Mouse (Mus musculus): ENCODE measurements at regions not wholly inside any gene's neighbourhood (a gene's known extent, or its start where the extent isn't known, plus 50 kb on each side); places are given as distances from the start of the nearest gene placed in this dataset.

- H3K9me3 ChIP-seq (ENCODE audit: low read length), result no peaks in the 10 kb centered on the region
- no peaks in the 10 kb centered on the region for H3K36me3 ChIP-seq (ENCODE audit: insufficient read depth, low read length)
- DNase-seq (ENCODE audit: low spot score) (no peak), ATAC-seq (no peak)
- H3K9ac ChIP-seq (replicated peaks; ENCODE audit: low read depth), result no peak overlapping the region
- 56% methylated on average over 2 of the region's 2 CpGs for WGBS
- H3K4me2 ChIP-seq (replicated peaks; ENCODE audit: low read depth, low read length), result no peak overlapping the region
- H3K4me3 ChIP-seq (ENCODE audit: low read depth, low read length), result no peak overlapping the region
- H3K27ac ChIP-seq (ENCODE audit: low read length), result no peak overlapping the region
- no peaks in the 10 kb centered on the region for H3K4me1 ChIP-seq (ENCODE audit: insufficient read depth, low read depth, low read length)
- no peaks in the 10 kb centered on the region for H3K27me3 ChIP-seq (replicated peaks; ENCODE audit: insufficient read depth, low read length)
- TF ChIP-seq EP300 (IDR thresholded peaks at IDR 0.05) (no peak), CTCF (IDR thresholded peaks at IDR 0.05) (no peak)
These were observed 2121.0 kb downstream of the Gm37988 start for GRCm38 (mm10) chr1:6928658-6929057.

GRCm38 (mm10) chr1:6931876-6932275 is 2124.2 kb downstream of the Gm37988 start:
- Histone ChIP-seq H3K27ac (ENCODE audit: low read length) (no peak overlapping the region), H3K27me3 (replicated peaks; ENCODE audit: insufficient read depth, low read length) (no peaks in the 10 kb centered on the region), H3K9ac (replicated peaks; ENCODE audit: low read depth) (no peak overlapping the region), H3K9me3 (ENCODE audit: low read length) (no peaks in the 10 kb centered on the region), H3K4me2 (replicated peaks; ENCODE audit: low read depth, low read length) (no peak overlapping the region), H3K4me1 (ENCODE audit: insufficient read depth, low read depth, low read length) (no peaks in the 10 kb centered on the region), H3K4me3 (ENCODE audit: low read depth, low read length) (no peak overlapping the region), H3K36me3 (ENCODE audit: insufficient read depth, low read length) (no peaks in the 10 kb centered on the region)
- DNase-seq (ENCODE audit: low spot score) (no peak), ATAC-seq (no peak)
- TF ChIP-seq CTCF (IDR thresholded peaks at IDR 0.05) (no peak), EP300 (IDR thresholded peaks at IDR 0.05) (no peak)
- 29% methylated on average over 1 of the region's 1 CpGs for WGBS

GRCm38 (mm10) chr1:6969838-6970237 is 2162.1 kb downstream of the Gm37988 start:
- Histone ChIP-seq H3K27ac (ENCODE audit: low read length) (no peak overlapping the region), H3K36me3 (ENCODE audit: insufficient read depth, low read length) (no peaks in the 10 kb centered on the region), H3K9me3 (ENCODE audit: low read length) (no peaks in the 10 kb centered on the region), H3K9ac (replicated peaks; ENCODE audit: low read depth) (no peak overlapping the region), H3K4me1 (ENCODE audit: insufficient read depth, low read depth, low read length) (no peaks in the 10 kb centered on the region), H3K4me3 (ENCODE audit: low read depth, low read length) (no peak overlapping the region), H3K4me2 (replicated peaks; ENCODE audit: low read depth, low read length) (no peak overlapping the region), H3K27me3 (replicated peaks; ENCODE audit: insufficient read depth, low read length) (no peaks in the 10 kb centered on the region)
- no peak for TF ChIP-seq EP300 (IDR thresholded peaks at IDR 0.05)
- no peak for TF ChIP-seq CTCF (IDR thresholded peaks at IDR 0.05)
- ATAC-seq (no peak), DNase-seq (ENCODE audit: low spot score) (no peak)
- 80% methylated on average over 1 of the region's 1 CpGs for WGBS

- WGBS, result 43% methylated on average over 1 of the region's 1 CpGs
- TF ChIP-seq EP300 (IDR thresholded peaks at IDR 0.05) (no peak), CTCF (IDR thresholded peaks at IDR 0.05) (no peak)
- Histone ChIP-seq H3K27me3 (replicated peaks; ENCODE audit: insufficient read depth, low read length) (no peaks in the 10 kb centered on the region), H3K4me1 (ENCODE audit: insufficient read depth, low read depth, low read length) (no peaks in the 10 kb centered on the region), H3K4me3 (ENCODE audit: low read depth, low read length) (no peak overlapping the region), H3K27ac (ENCODE audit: low read length) (no peak overlapping the region), H3K9me3 (ENCODE audit: low read length) (no peaks in the 10 kb centered on the region), H3K4me2 (replicated peaks; ENCODE audit: low read depth, low read length) (no peak overlapping the region), H3K36me3 (ENCODE audit: insufficient read depth, low read length) (no peaks in the 10 kb centered on the region), H3K9ac (replicated peaks; ENCODE audit: low read depth) (no peak overlapping the region)
- DNase-seq (ENCODE audit: low spot score) (no peak), ATAC-seq (no peak)
These were observed 2166.1 kb downstream of the Gm37988 start for GRCm38 (mm10) chr1:6973749-6974327.

- H3K27me3 ChIP-seq (replicated peaks; ENCODE audit: insufficient read depth, low read length), result no peaks in the 10 kb centered on the region
- no peak overlapping the region for H3K4me2 ChIP-seq (replicated peaks; ENCODE audit: low read depth, low read length)
- TF ChIP-seq CTCF (IDR thresholded peaks at IDR 0.05) (peak; percentile 5; the same call in 1 of the 2 replicates), EP300 (IDR thresholded peaks at IDR 0.05) (no peak)
- 60% methylated on average over 1 of the region's 1 CpGs for WGBS
- no peak for ATAC-seq
- H3K9me3 ChIP-seq (ENCODE audit: low read length), result no peaks in the 10 kb centered on the region
- no peak overlapping the region for H3K27ac ChIP-seq (ENCODE audit: low read length)
- no peaks in the 10 kb centered on the region for H3K36me3 ChIP-seq (ENCODE audit: insufficient read depth, low read length)
- H3K4me1 ChIP-seq (ENCODE audit: insufficient read depth, low read depth, low read length), result no peaks in the 10 kb centered on the region
- H3K9ac ChIP-seq (replicated peaks; ENCODE audit: low read depth), result no peak overlapping the region
- H3K4me3 ChIP-seq (ENCODE audit: low read depth, low read length), result no peak overlapping the region
- no peak for DNase-seq (ENCODE audit: low spot score)
These were observed 2171.9 kb downstream of the Gm37988 start for GRCm38 (mm10) chr1:6979626-6980025.

- no peak for TF ChIP-seq EP300 (IDR thresholded peaks at IDR 0.05)
These were observed 2176.5 kb downstream of the Gm37988 start for GRCm38 (mm10) chr1:6984226-6984625.

GRCm38 (mm10) chr1:6997611-6998010 is 2189.9 kb downstream of the Gm37988 start:
- no peak overlapping the region for H3K9ac ChIP-seq (replicated peaks; ENCODE audit: low read depth)
- H3K27me3 ChIP-seq (replicated peaks; ENCODE audit: insufficient read depth, low read length), result no peaks in the 10 kb centered on the region
- H3K9me3 ChIP-seq (ENCODE audit: low read length), result no peaks in the 10 kb centered on the region
- ATAC-seq, result no peak
- H3K4me2 ChIP-seq (replicated peaks; ENCODE audit: low read depth, low read length), result no peak overlapping the region
- TF ChIP-seq EP300 (IDR thresholded peaks at IDR 0.05), result no peak
- TF ChIP-seq CTCF (IDR thresholded peaks at IDR 0.05), result peak; percentile 10; the same call in 1 of the 2 replicates
- DNase-seq (ENCODE audit: low spot score), result no peak
- no peaks in the 10 kb centered on the region for H3K36me3 ChIP-seq (ENCODE audit: insufficient read depth, low read length)
- no peak overlapping the region for H3K27ac ChIP-seq (ENCODE audit: low read length)
- H3K4me3 ChIP-seq (ENCODE audit: low read depth, low read length), result no peak overlapping the region
- H3K4me1 ChIP-seq (ENCODE audit: insufficient read depth, low read depth, low read length), result no peaks in the 10 kb centered on the region

More at GRCm38 (mm10) chr1:6984226-6984625, 2176.5 kb downstream of the Gm37988 start:
- no peak overlapping the region for H3K9ac ChIP-seq (replicated peaks; ENCODE audit: low read depth)
- no peaks in the 10 kb centered on the region for H3K4me1 ChIP-seq (ENCODE audit: insufficient read depth, low read depth, low read length)
- no peaks in the 10 kb centered on the region for H3K9me3 ChIP-seq (ENCODE audit: low read length)
- no peaks in the 10 kb centered on the region for H3K36me3 ChIP-seq (ENCODE audit: insufficient read depth, low read length)
- no peaks in the 10 kb centered on the region for H3K27me3 ChIP-seq (replicated peaks; ENCODE audit: insufficient read depth, low read length)
- DNase-seq (ENCODE audit: low spot score) (no peak), ATAC-seq (no peak)
- no peak overlapping the region for H3K4me2 ChIP-seq (replicated peaks; ENCODE audit: low read depth, low read length)
- no peak overlapping the region for H3K27ac ChIP-seq (ENCODE audit: low read length)
- no peak overlapping the region for H3K4me3 ChIP-seq (ENCODE audit: low read depth, low read length)
- 97% methylated on average over 1 of the region's 1 CpGs for WGBS
